In genomic region chr9:110624361-110625166, GRCm38 (mm10) we compare ENCODE assay signal across 8 mouse cellular contexts. TPM values are rescaled to one million over a fixed set of nuclear protein-coding genes. Genes with fewer than 3 reads are reported as not detected.
DNase-seq lines count a peak whose midpoint lies in the region; ATAC-seq and TF ChIP-seq lines count a peak whose summit lies in the region.

TSS of gene Nradd (minus strand) at chr9:110624452.

- peak within 1 kb of the TSS; percentile 42 for H3K4me3 ChIP-seq in C2C12 (ENCODE audit: insufficient read depth, poor library complexity, severe bottlenecking)
- H3K4me3 ChIP-seq in brown adipose tissue, adult 24 weeks (ENCODE audit: insufficient read depth, low read depth, low read length) = peak within 1 kb of the TSS; percentile 66
- H3K4me3 ChIP-seq in erythroblast, embryonic 14.5 days (replicated peaks) = peak within 1 kb of the TSS; percentile 67
- H3K4me3 ChIP-seq in heart, embryonic 10.5 days = peak within 1 kb of the TSS; percentile 67
- H3K4me3 ChIP-seq in kidney, embryonic 14.5 days (ENCODE audit: low read length) = peak within 1 kb of the TSS; percentile 53
- H3K4me3 ChIP-seq in limb, embryonic 13.5 days = peak within 1 kb of the TSS; percentile 60
- peak within 1 kb of the TSS; percentile 47 for H3K4me3 ChIP-seq in midbrain, embryonic 15.5 days

- H3K27ac ChIP-seq in brown adipose tissue, adult 24 weeks (replicated peaks; ENCODE audit: low read depth, low read length) = peak within 1 kb of the TSS; percentile 54
- H3K27ac ChIP-seq in heart, embryonic 10.5 days = peak within 1 kb of the TSS; percentile 89
- H3K27ac ChIP-seq in kidney, embryonic 14.5 days (ENCODE audit: low read depth, low read length) = peak within 1 kb of the TSS; percentile 93
- H3K27ac ChIP-seq in limb, embryonic 13.5 days = peak within 1 kb of the TSS; percentile 89
- peak within 1 kb of the TSS; percentile 82 for H3K27ac ChIP-seq in midbrain, embryonic 15.5 days

- peak within 1 kb of the TSS; percentile 98 for H3K4me2 ChIP-seq in kidney, embryonic 14.5 days (replicated peaks; ENCODE audit: low read depth, low read length)
- peak within 1 kb of the TSS; percentile 93 for H3K4me2 ChIP-seq in limb, embryonic 13.5 days (replicated peaks)
- H3K4me2 ChIP-seq in midbrain, embryonic 15.5 days = peak within 1 kb of the TSS; percentile 93

- peaks cover 20% of the 10 kb centered on the region for H3K79me2 ChIP-seq in C2C12 (ENCODE audit: control insufficient read depth, insufficient read depth)

- peaks cover 18% of the 10 kb centered on the region for H3K36me3 ChIP-seq in C2C12 (ENCODE audit: control insufficient read depth, insufficient read depth)
- H3K36me3 ChIP-seq in erythroblast, embryonic 14.5 days (ENCODE audit: control insufficient read depth) = peaks cover 22% of the 10 kb centered on the region
- H3K36me3 ChIP-seq in heart, embryonic 10.5 days = peaks cover 40% of the 10 kb centered on the region
- peaks cover 26% of the 10 kb centered on the region; the same call in 1 of the 2 replicates for H3K36me3 ChIP-seq in kidney, embryonic 14.5 days (ENCODE audit: control insufficient read depth, insufficient read depth, low read length)
- peaks cover 35% of the 10 kb centered on the region for H3K36me3 ChIP-seq in limb, embryonic 13.5 days
- no peaks in the 10 kb centered on the region for H3K36me3 ChIP-seq in midbrain, embryonic 15.5 days (replicated peaks)

- H3K79me3 ChIP-seq in C2C12 (ENCODE audit: low read depth) = peaks cover 3% of the 10 kb centered on the region

- H3K27me3 ChIP-seq in C2C12 (ENCODE audit: control insufficient read depth, insufficient read depth, insufficient read length) = no peaks in the 10 kb centered on the region
- H3K27me3 ChIP-seq in erythroblast, embryonic 14.5 days (ENCODE audit: control insufficient read depth) = no peaks in the 10 kb centered on the region
- peaks cover 28% of the 10 kb centered on the region for H3K27me3 ChIP-seq in heart, embryonic 10.5 days (ENCODE audit: insufficient read depth, poor library complexity, severe bottlenecking)
- no peaks in the 10 kb centered on the region for H3K27me3 ChIP-seq in kidney, embryonic 14.5 days (ENCODE audit: control insufficient read depth, insufficient read depth, low read length)
- H3K27me3 ChIP-seq in limb, embryonic 13.5 days = peaks cover 1% of the 10 kb centered on the region
- no peaks in the 10 kb centered on the region for H3K27me3 ChIP-seq in midbrain, embryonic 15.5 days (replicated peaks)

- H3K9me3 ChIP-seq in erythroblast, embryonic 14.5 days (ENCODE audit: control insufficient read depth, low read length) = no peaks in the 10 kb centered on the region
- no peaks in the 10 kb centered on the region for H3K9me3 ChIP-seq in heart, embryonic 10.5 days
- H3K9me3 ChIP-seq in kidney, embryonic 14.5 days (ENCODE audit: control insufficient read depth, low read length) = no peaks in the 10 kb centered on the region
- no peaks in the 10 kb centered on the region for H3K9me3 ChIP-seq in limb, embryonic 13.5 days
- no peaks in the 10 kb centered on the region for H3K9me3 ChIP-seq in midbrain, embryonic 15.5 days

- peak within 1 kb of the TSS; percentile 64 for H3K9ac ChIP-seq in kidney, embryonic 14.5 days (ENCODE audit: low read depth, low read length)
- H3K9ac ChIP-seq in limb, embryonic 13.5 days = peak within 1 kb of the TSS; percentile 77
- peak within 1 kb of the TSS; percentile 56 for H3K9ac ChIP-seq in midbrain, embryonic 15.5 days

- no peak for TF ChIP-seq CTCF in C2C12 (IDR thresholded peaks at IDR 0.05; ENCODE audit: control insufficient read depth, insufficient read depth, insufficient read length)

- peak within 1 kb of the TSS; percentile 96 for H3ac ChIP-seq in C2C12 (ENCODE audit: control insufficient read depth, insufficient read length, low read depth)

- ATAC-seq in kidney, embryonic 14.5 days (ENCODE audit: low FRiP score, low TSS enrichment) = peak; percentile 94
- ATAC-seq in limb, embryonic 13.5 days (ENCODE audit: low FRiP score, low read depth) = peak; percentile 95
- ATAC-seq in midbrain, embryonic 15.5 days (replicated peaks) = peak; percentile 96

- H3K4me1 ChIP-seq in brown adipose tissue, adult 24 weeks (ENCODE audit: control insufficient read depth, insufficient read depth, insufficient read length, low read length) = peaks cover 4% of the 10 kb centered on the region; the same call in 1 of the 2 replicates
- peaks cover 17% of the 10 kb centered on the region for H3K4me1 ChIP-seq in erythroblast, embryonic 14.5 days (ENCODE audit: control insufficient read depth)
- peaks cover 42% of the 10 kb centered on the region for H3K4me1 ChIP-seq in heart, embryonic 10.5 days
- H3K4me1 ChIP-seq in kidney, embryonic 14.5 days (ENCODE audit: control insufficient read depth, insufficient read depth, low read length) = peaks cover 13% of the 10 kb centered on the region
- H3K4me1 ChIP-seq in limb, embryonic 13.5 days = peaks cover 24% of the 10 kb centered on the region
- H3K4me1 ChIP-seq in midbrain, embryonic 15.5 days = peaks cover 26% of the 10 kb centered on the region

- peak; percentile 97 for DNase-seq in heart, embryonic 10.5 days (ENCODE audit: low spot score)
- DNase-seq in spleen, postnatal 4 days (ENCODE audit: low spot score in 2 of 2) = peak; percentile 74 to 83

- whole genome bisulfite sequencing in heart, embryonic 10.5 days = under 1% methylated on average over 41 of the region's 41 CpGs
- under 1% methylated on average over 41 of the region's 41 CpGs for WGBS in kidney, embryonic 14.5 days
- under 1% methylated on average over 41 of the region's 41 CpGs for whole genome bisulfite sequencing in limb, embryonic 13.5 days
- under 1% methylated on average over 41 of the region's 41 CpGs for WGBS in midbrain, embryonic 15.5 days

TF ChIP-seq in C2C12, 6 proteins besides CTCF, POLR2A, EP300 and RAD21:
- TF ChIP-seq CEBPB (IDR thresholded peaks at IDR 0.05; ENCODE audit: low read depth) (no peak), FOSL1 (IDR thresholded peaks at IDR 0.05; ENCODE audit: insufficient read depth, low read length, poor library complexity, severe bottlenecking) (no peak), MYOD1 (IDR thresholded peaks at IDR 0.05; ENCODE audit: control insufficient read depth, insufficient read length, low read depth) (no peak), USF1 (IDR thresholded peaks at IDR 0.05; ENCODE audit: low read depth) (no peak), MAX (IDR thresholded peaks at IDR 0.05) (peak; percentile 63), MYOG (IDR thresholded peaks at IDR 0.05; ENCODE audit: control insufficient read depth, extremely low read depth, insufficient read length) (no peak)

RNA-seq across cellular contexts. Expression of gene Nradd, which starts in this region (rescaled TPM):
- polyA plus RNA-seq in C2C12 (2012; fragmentation: generic; extraction: Trizol) = 87.7 TPM
- 1.7 and 3.0 TPM in 2 replicates for polyA plus RNA-seq in brown adipose tissue, adult 24 weeks (2012; ENCODE audit: insufficient read depth, insufficient read length, missing spikeins)
- polyA plus RNA-seq in erythroblast, embryonic 14.5 days (2012) = 0.05 TPM in 1 of 2 replicates, not detected in the other
- polyA plus RNA-seq in heart, embryonic 10.5 days (2016; fragmentation: Nextera tagmentation; extraction: Ambion mirVana) = 28.5 and 32.3 TPM in 2 replicates
- polyA plus RNA-seq in kidney, embryonic 14.5 days (2014; fragmentation: Nextera tagmentation; extraction: Ambion mirVana) = 23.6 and 64.4 TPM in 2 replicates
- 61.2 and 64.5 TPM in 2 replicates for polyA plus RNA-seq in limb, embryonic 13.5 days (2015; fragmentation: Nextera tagmentation; extraction: Ambion mirVana)
- 30.1 and 35.4 TPM in 2 replicates for polyA plus RNA-seq in midbrain, embryonic 15.5 days (2015; fragmentation: Nextera tagmentation; extraction: Ambion mirVana)

Comparison
In these comparisons a context has a peak if more than half of its experiments do, and no peak if none do; other contexts are left out.
1. Peak in every context shown above with its lines: DNase-seq, ATAC-seq, H3K4me3 ChIP-seq and H3K27ac ChIP-seq.